Mouse (Mus musculus) stomach, postnatal 0 days (tissue): ENCODE data around the gene Sesn1.

ENCODE experiments used
- CTCF ChIP-seq: IDR thresholded peaks from 2 replicates; pipeline ENCODE4 v1.5.1; 2016; ENCODE audit warnings: antibody characterized with exemption, low read depth, mild to moderate bottlenecking, moderate library complexity
- EP300 ChIP-seq: optimal IDR thresholded peaks from 2 replicates; pipeline ENCODE3; 2016; ENCODE audit warnings: antibody characterized with exemption

GRCm38 (mm10) chr10:41820401-41820800 lies 10.7 kb downstream of the Sesn1 start:
- TF ChIP-seq EP300 (no peak), CTCF (no peak)
